Mouse (Mus musculus): Measurements from ENCODE around the gene Snx10. TPM values are rescaled to one million over a fixed set of nuclear protein-coding genes. Genes with fewer than 3 reads are reported as not detected.

The Snx10 gene
- not detected in 2 replicates for polyA plus RNA-seq (2012)

- TF ChIP-seq GATA1 (IDR thresholded peaks at IDR 0.05; ENCODE audit: low read length) = no peak
Measured at GRCm38 (mm10) chr6:51523807-51524320, at the start of gene Snx10. TSS of gene Snx10 (plus strand) at chr6:51523901.

- TF ChIP-seq GATA1 (IDR thresholded peaks at IDR 0.05; ENCODE audit: low read length) = no peak
Measured at GRCm38 (mm10) chr6:51479136-51479731, 44.5 kb upstream of the Snx10 start.

- no peak for TF ChIP-seq GATA1 (IDR thresholded peaks at IDR 0.05; ENCODE audit: low read length)
Measured at GRCm38 (mm10) chr6:51481548-51481947, 42.2 kb upstream of the Snx10 start.

GRCm38 (mm10) chr6:51483861-51484260, 39.8 kb upstream of the Snx10 start:
- no peak for TF ChIP-seq GATA1 (IDR thresholded peaks at IDR 0.05; ENCODE audit: low read length)

GRCm38 (mm10) chr6:51485646-51486045, 38.1 kb upstream of the Snx10 start:
- no peak for TF ChIP-seq GATA1 (IDR thresholded peaks at IDR 0.05; ENCODE audit: low read length)

- TF ChIP-seq GATA1 (IDR thresholded peaks at IDR 0.05; ENCODE audit: low read length) = no peak
Measured at GRCm38 (mm10) chr6:51486076-51486710, 37.5 kb upstream of the Snx10 start.

GRCm38 (mm10) chr6:51486731-51487130, 37.0 kb upstream of the Snx10 start:
- no peak for TF ChIP-seq GATA1 (IDR thresholded peaks at IDR 0.05; ENCODE audit: low read length)

GRCm38 (mm10) chr6:51489787-51490186, 33.9 kb upstream of the Snx10 start:
- no peak for TF ChIP-seq GATA1 (IDR thresholded peaks at IDR 0.05; ENCODE audit: low read length)

GRCm38 (mm10) chr6:51497321-51498111, 26.2 kb upstream of the Snx10 start:
- TF ChIP-seq GATA1 (IDR thresholded peaks at IDR 0.05; ENCODE audit: low read length) = no peak

- no peak for TF ChIP-seq GATA1 (IDR thresholded peaks at IDR 0.05; ENCODE audit: low read length)
Measured at GRCm38 (mm10) chr6:51505671-51506070, 18.0 kb upstream of the Snx10 start.

- no peak for TF ChIP-seq GATA1 (IDR thresholded peaks at IDR 0.05; ENCODE audit: low read length)
Measured at GRCm38 (mm10) chr6:51507556-51507955, 16.1 kb upstream of the Snx10 start.

- TF ChIP-seq GATA1 (IDR thresholded peaks at IDR 0.05; ENCODE audit: low read length) = no peak
Measured at GRCm38 (mm10) chr6:51508750-51509648, 14.7 kb upstream of the Snx10 start.

GRCm38 (mm10) chr6:51510094-51510493, 13.6 kb upstream of the Snx10 start:
- no peak for TF ChIP-seq GATA1 (IDR thresholded peaks at IDR 0.05; ENCODE audit: low read length)

GRCm38 (mm10) chr6:51510946-51511345, 12.8 kb upstream of the Snx10 start:
- no peak for TF ChIP-seq GATA1 (IDR thresholded peaks at IDR 0.05; ENCODE audit: low read length)

- TF ChIP-seq GATA1 (IDR thresholded peaks at IDR 0.05; ENCODE audit: low read length) = no peak
Measured at GRCm38 (mm10) chr6:51513745-51514144, 10.0 kb upstream of the Snx10 start.

Data from G1E-ER4 (cell line).